Mouse (Mus musculus): ENCODE measurements around the gene Ptpn7. TPM values are rescaled to one million over a fixed set of nuclear protein-coding genes. Genes with fewer than 3 reads are reported as not detected.
"Not testable (repeated sequence)": the region's sequence is repeated elsewhere in the genome, so short reads cannot be mapped to it uniquely, and the experiment has no call there.

The Ptpn7 gene
- polyA plus RNA-seq, 1 experiment from 2014 or later: 0.24 TPM

DNA sequence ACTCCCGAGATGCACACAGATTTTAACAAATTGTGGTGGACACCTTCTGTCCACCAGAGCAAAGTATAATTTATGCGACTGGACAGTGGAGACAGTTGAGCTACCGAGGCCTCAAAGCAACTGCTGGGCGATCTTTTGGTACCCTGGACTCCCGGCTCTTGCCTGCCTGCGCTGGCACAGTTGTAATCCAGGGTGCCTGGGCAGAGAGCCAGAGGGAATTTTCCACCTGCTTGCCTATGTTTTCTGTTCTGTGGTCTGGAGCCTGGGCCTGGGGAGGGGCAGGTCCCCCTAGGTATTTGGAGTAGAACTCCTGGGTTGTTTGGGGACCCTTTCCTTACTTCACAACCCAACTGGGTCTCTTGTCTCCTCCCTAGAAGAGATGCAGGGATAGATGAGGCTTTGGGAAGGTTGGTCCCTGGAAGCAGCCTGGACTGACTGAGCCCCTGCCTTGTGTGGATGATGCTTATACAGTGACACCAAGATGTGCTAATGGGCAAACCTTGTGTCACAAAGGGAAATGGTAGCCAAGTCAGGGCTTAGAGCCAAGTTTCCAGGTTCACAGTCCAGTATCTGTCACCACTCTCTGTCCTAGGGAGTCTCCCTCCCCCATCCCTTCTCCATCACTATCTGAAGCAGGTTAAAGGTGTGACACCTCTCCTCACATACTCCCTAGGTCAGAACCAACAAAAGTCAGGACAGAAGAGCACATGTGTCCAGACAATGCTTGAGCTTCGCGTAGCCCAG lies 49.6 kb downstream of the Ptpn7 start:
- H3K9me3 ChIP-seq (ENCODE audit: control insufficient read depth, low read length): no peaks in the 10 kb centered on the region
- H3K4me3 ChIP-seq (ENCODE audit: low read length): no peak overlapping the region
- no peaks in the 10 kb centered on the region for H3K27me3 ChIP-seq (replicated peaks; ENCODE audit: control insufficient read depth, insufficient read depth, low read length)
- no peaks in the 10 kb centered on the region for H3K36me3 ChIP-seq (ENCODE audit: control insufficient read depth, insufficient read depth, low read length)
- ATAC-seq: no peak
- 70% methylated on average over 8 of the region's 8 CpGs for WGBS
- no peak overlapping the region for H3K27ac ChIP-seq (ENCODE audit: low read depth, low read length)
- H3K4me1 ChIP-seq (ENCODE audit: control insufficient read depth, insufficient read depth, low read depth, low read length): no peaks in the 10 kb centered on the region
- H3K9ac ChIP-seq (ENCODE audit: low read depth, low read length): no peak overlapping the region
- no peak overlapping the region for H3K4me2 ChIP-seq (ENCODE audit: low read length)

- Histone ChIP-seq H3K36me3 (ENCODE audit: control insufficient read depth, insufficient read depth, low read length) (no peaks in the 10 kb centered on the region), H3K27me3 (replicated peaks; ENCODE audit: control insufficient read depth, insufficient read depth, low read length) (no peaks in the 10 kb centered on the region), H3K9ac (ENCODE audit: low read depth, low read length) (no peak overlapping the region), H3K4me2 (ENCODE audit: low read length) (no peak overlapping the region), H3K27ac (ENCODE audit: low read depth, low read length) (no peak overlapping the region), H3K4me1 (ENCODE audit: control insufficient read depth, insufficient read depth, low read depth, low read length) (no peaks in the 10 kb centered on the region), H3K4me3 (ENCODE audit: low read length) (no peak overlapping the region), H3K9me3 (ENCODE audit: control insufficient read depth, low read length) (no peaks in the 10 kb centered on the region)
- ATAC-seq: no peak
- WGBS: 74% methylated on average over 3 of the region's 3 CpGs
These were observed 50.5 kb downstream of the Ptpn7 start for GRCm38 (mm10) chr1:135182975-135183374.

- Histone ChIP-seq H3K36me3 (ENCODE audit: control insufficient read depth, insufficient read depth, low read length) (no peaks in the 10 kb centered on the region), H3K4me3 (ENCODE audit: low read length) (no peak overlapping the region), H3K4me1 (ENCODE audit: control insufficient read depth, insufficient read depth, low read depth, low read length) (no peaks in the 10 kb centered on the region), H3K27ac (ENCODE audit: low read depth, low read length) (no peak overlapping the region), H3K9me3 (ENCODE audit: control insufficient read depth, low read length) (no peaks in the 10 kb centered on the region), H3K4me2 (ENCODE audit: low read length) (no peak overlapping the region), H3K9ac (ENCODE audit: low read depth, low read length) (no peak overlapping the region), H3K27me3 (replicated peaks; ENCODE audit: control insufficient read depth, insufficient read depth, low read length) (no peaks in the 10 kb centered on the region)
- WGBS: 72% methylated on average over 3 of the region's 4 CpGs
- ATAC-seq: no peak
These were observed 50.9 kb downstream of the Ptpn7 start for GRCm38 (mm10) chr1:135183448-135183847.

GRCm38 (mm10) chr1:135183941-135184570 lies 51.6 kb downstream of the Ptpn7 start:
- Histone ChIP-seq H3K9me3 (ENCODE audit: control insufficient read depth, low read length) (no peaks in the 10 kb centered on the region), H3K4me2 (ENCODE audit: low read length) (no peak overlapping the region), H3K9ac (ENCODE audit: low read depth, low read length) (no peak overlapping the region), H3K27ac (ENCODE audit: low read depth, low read length) (no peak overlapping the region), H3K27me3 (replicated peaks; ENCODE audit: control insufficient read depth, insufficient read depth, low read length) (no peaks in the 10 kb centered on the region), H3K4me3 (ENCODE audit: low read length) (no peak overlapping the region), H3K36me3 (ENCODE audit: control insufficient read depth, insufficient read depth, low read length) (no peaks in the 10 kb centered on the region), H3K4me1 (ENCODE audit: control insufficient read depth, insufficient read depth, low read depth, low read length) (no peaks in the 10 kb centered on the region)
- WGBS: 77% methylated on average over 11 of the region's 11 CpGs
- ATAC-seq: no peak

DNA sequence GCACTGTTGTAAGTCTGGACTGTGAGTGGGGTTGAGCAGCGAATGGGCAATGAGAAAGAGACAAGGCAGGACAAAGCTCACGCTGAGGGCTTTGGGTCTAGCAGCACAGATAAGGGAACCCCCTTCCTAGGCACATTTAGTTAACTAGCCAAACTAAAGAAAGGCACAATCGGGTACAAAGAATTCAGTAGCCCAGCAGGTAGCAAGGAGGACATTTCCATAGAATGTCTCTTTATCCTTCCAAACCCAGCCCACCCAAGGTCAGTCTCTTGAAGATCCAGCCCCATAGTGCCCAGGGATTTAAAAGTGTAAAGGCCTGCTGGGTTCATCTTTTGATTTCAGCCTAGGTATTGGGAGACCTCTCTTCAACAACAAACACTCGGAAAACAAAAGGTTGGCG lies 53.4 kb downstream of the Ptpn7 start:
- Histone ChIP-seq H3K4me1 (ENCODE audit: control insufficient read depth, insufficient read depth, low read depth, low read length) (no peaks in the 10 kb centered on the region), H3K9ac (ENCODE audit: low read depth, low read length) (no peak overlapping the region), H3K4me2 (ENCODE audit: low read length) (no peak overlapping the region), H3K4me3 (ENCODE audit: low read length) (no peak overlapping the region), H3K27ac (ENCODE audit: low read depth, low read length) (no peak overlapping the region), H3K27me3 (replicated peaks; ENCODE audit: control insufficient read depth, insufficient read depth, low read length) (no peaks in the 10 kb centered on the region), H3K9me3 (ENCODE audit: control insufficient read depth, low read length) (no peaks in the 10 kb centered on the region), H3K36me3 (ENCODE audit: control insufficient read depth, insufficient read depth, low read length) (no peaks in the 10 kb centered on the region)
- 28% methylated on average over 5 of the region's 5 CpGs for WGBS
- ATAC-seq: no peak

DNA sequence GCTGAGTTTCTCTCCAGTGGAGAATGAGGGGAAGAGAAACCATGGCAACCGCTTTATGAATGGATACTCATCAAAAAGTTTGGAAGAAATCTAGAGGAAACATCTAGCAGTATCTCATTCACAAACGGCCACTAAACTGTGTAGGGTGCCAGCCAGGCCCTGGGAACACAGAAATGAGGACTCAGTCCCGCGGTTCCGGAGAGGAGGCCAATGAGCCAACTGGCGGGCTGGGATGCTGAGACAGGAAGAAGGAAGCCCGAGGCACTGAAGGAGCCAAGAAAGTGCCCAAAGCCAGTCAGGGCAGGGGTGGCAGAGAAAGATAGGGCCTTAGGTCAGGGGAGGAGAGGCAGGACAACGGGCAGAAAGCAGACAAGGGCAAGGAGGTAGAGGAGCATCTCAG lies 53.9 kb downstream of the Ptpn7 start:
- ATAC-seq: no peak
- WGBS: 37% methylated on average over 8 of the region's 8 CpGs
- Histone ChIP-seq H3K27me3 (replicated peaks; ENCODE audit: control insufficient read depth, insufficient read depth, low read length) (no peaks in the 10 kb centered on the region), H3K36me3 (ENCODE audit: control insufficient read depth, insufficient read depth, low read length) (no peaks in the 10 kb centered on the region), H3K9ac (ENCODE audit: low read depth, low read length) (no peak overlapping the region), H3K4me3 (ENCODE audit: low read length) (no peak overlapping the region), H3K27ac (ENCODE audit: low read depth, low read length) (no peak overlapping the region), H3K9me3 (ENCODE audit: control insufficient read depth, low read length) (no peaks in the 10 kb centered on the region), H3K4me2 (ENCODE audit: low read length) (no peak overlapping the region), H3K4me1 (ENCODE audit: control insufficient read depth, insufficient read depth, low read depth, low read length) (no peaks in the 10 kb centered on the region)

DNA sequence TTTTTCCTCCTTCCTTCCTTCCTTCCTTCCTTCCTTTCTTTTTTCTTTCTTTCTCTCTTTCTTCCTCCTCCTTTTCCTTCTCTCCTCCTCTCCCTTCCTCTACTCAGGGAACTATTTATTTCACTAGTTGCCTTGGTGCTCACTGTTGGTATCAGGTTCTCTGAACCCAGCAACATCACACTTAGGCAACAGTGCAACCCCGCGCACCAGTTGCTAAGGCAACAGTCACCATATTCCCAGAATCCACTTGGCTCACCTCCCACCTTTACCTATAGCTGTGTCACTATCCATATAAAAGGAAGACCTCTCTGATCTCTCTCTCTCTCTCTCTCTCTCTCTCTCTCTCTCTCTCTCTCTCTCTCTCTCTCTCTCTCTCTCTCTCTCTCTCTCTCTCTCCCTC lies 54.5 kb downstream of the Ptpn7 start:
- H3K4me1 ChIP-seq (ENCODE audit: control insufficient read depth, insufficient read depth, low read depth, low read length); H3K9ac ChIP-seq (ENCODE audit: low read depth, low read length); H3K27me3 ChIP-seq (replicated peaks; ENCODE audit: control insufficient read depth, insufficient read depth, low read length); ATAC-seq; H3K4me3 ChIP-seq (ENCODE audit: low read length); H3K9me3 ChIP-seq (ENCODE audit: control insufficient read depth, low read length); H3K4me2 ChIP-seq (ENCODE audit: low read length); H3K36me3 ChIP-seq (ENCODE audit: control insufficient read depth, insufficient read depth, low read length); H3K27ac ChIP-seq (ENCODE audit: low read depth, low read length): not testable (repeated sequence)
- WGBS: 32% methylated on average over 2 of the region's 2 CpGs

- H3K4me2 ChIP-seq (ENCODE audit: low read length): no peak overlapping the region
- H3K4me3 ChIP-seq (ENCODE audit: low read length): no peak overlapping the region
- H3K27ac ChIP-seq (ENCODE audit: low read depth, low read length): no peak overlapping the region
- no peak overlapping the region for H3K9ac ChIP-seq (ENCODE audit: low read depth, low read length)
- H3K36me3 ChIP-seq (ENCODE audit: control insufficient read depth, insufficient read depth, low read length): no peaks in the 10 kb centered on the region
- H3K9me3 ChIP-seq (ENCODE audit: control insufficient read depth, low read length): no peaks in the 10 kb centered on the region
- WGBS: 10% methylated on average over 3 of the region's 3 CpGs
- H3K4me1 ChIP-seq (ENCODE audit: control insufficient read depth, insufficient read depth, low read depth, low read length): no peaks in the 10 kb centered on the region
- ATAC-seq: no peak
- H3K27me3 ChIP-seq (replicated peaks; ENCODE audit: control insufficient read depth, insufficient read depth, low read length): no peaks in the 10 kb centered on the region
These were observed 55.7 kb downstream of the Ptpn7 start for GRCm38 (mm10) chr1:135188197-135188596.

GRCm38 (mm10) chr1:135189186-135189585 lies 56.7 kb downstream of the Ptpn7 start:
- Histone ChIP-seq H3K9ac (ENCODE audit: low read depth, low read length) (no peak overlapping the region), H3K27me3 (replicated peaks; ENCODE audit: control insufficient read depth, insufficient read depth, low read length) (no peaks in the 10 kb centered on the region), H3K9me3 (ENCODE audit: control insufficient read depth, low read length) (no peaks in the 10 kb centered on the region), H3K4me1 (ENCODE audit: control insufficient read depth, insufficient read depth, low read depth, low read length) (no peaks in the 10 kb centered on the region), H3K4me3 (ENCODE audit: low read length) (no peak overlapping the region), H3K36me3 (ENCODE audit: control insufficient read depth, insufficient read depth, low read length) (no peaks in the 10 kb centered on the region), H3K4me2 (ENCODE audit: low read length) (no peak overlapping the region), H3K27ac (ENCODE audit: low read depth, low read length) (no peak overlapping the region)
- 88% methylated on average over 4 of the region's 4 CpGs for WGBS
- ATAC-seq: no peak
